Mouse (Mus musculus) forebrain, embryonic 12.5 days (tissue): ENCODE results near the gene Sap18b. TPM values are rescaled to one million over a fixed set of nuclear protein-coding genes. Genes with fewer than 3 reads are reported as not detected.
A peak's percentile ranks its signal among the peaks of the same experiment; 100 is the strongest.

Experiments used
- ATAC-seq: fragments of 200-750 bp; cut with Nextera tagmentation; 2 replicates; pipeline ENCODE4 v1.8.0; 2017; ENCODE audit warnings: moderate TSS enrichment; ENCODE audit not compliant: low FRiP score
- H3K27ac ChIP-seq: fragments of 300-500 bp; sonication (generic); 2 replicates; pipeline ENCODE4 v1.5.1; 2016; ENCODE audit warnings: mild to moderate bottlenecking
- H3K27me3 ChIP-seq: fragments of 300-500 bp; sonication (generic); 2 replicates; pipeline ENCODE4 v1.6.1; 2016; ENCODE audit warnings: mild to moderate bottlenecking
- H3K36me3 ChIP-seq: fragments of 300-500 bp; sonication (generic); replicated peaks from 2 replicates; pipeline ENCODE4 v1.6.1; 2016; ENCODE audit warnings: mild to moderate bottlenecking
- H3K4me1 ChIP-seq: fragments of 300-500 bp; sonication (generic); 2 replicates; pipeline ENCODE4 v1.6.1; 2016
- H3K4me2 ChIP-seq: fragments of 300-500 bp; sonication (generic); 2 replicates; pipeline ENCODE4 v1.6.1; 2016; ENCODE audit warnings: mild to moderate bottlenecking, moderate library complexity
- H3K4me3 ChIP-seq: fragments of 300-500 bp; sonication (generic); replicated peaks from 2 replicates; pipeline ENCODE4 v1.5.1; 2016; ENCODE audit warnings: mild to moderate bottlenecking
- H3K9ac ChIP-seq: fragments of 300-500 bp; sonication (generic); 2 replicates; pipeline ENCODE4 v1.6.1; 2016; ENCODE audit warnings: mild to moderate bottlenecking
- H3K9me3 ChIP-seq: fragments of 300-500 bp; sonication (generic); 2 replicates; pipeline ENCODE4 v1.6.1; 2016
- WGBS: fragments of 180-500 bp; shearing (Covaris S2); methylation state at CpG from one replicate; pipeline ENCODE4 v1.1.7; 2016; 5-methylcytosine and 5-hydroxymethylcytosine counted together
- polyA plus RNA-seq: library from polyadenylated mRNA; unstranded; fragments of >200 nt; fragmentation: Nextera tagmentation; extraction: Ambion mirVana; gene quantifications from 2 replicates; pipeline ENCODE4 v1.2.1, GENCODE M21; 2016

Sap18b gene
- polyA plus RNA-seq, 1 experiment from 2014 or later = 368 TPM

GRCm38 (mm10) chr8:95806461-95807191, 18.5 kb upstream of the Sap18b start:
- Histone ChIP-seq H3K9me3 (no peaks in the 10 kb centered on the region), H3K27me3 (no peaks in the 10 kb centered on the region), H3K4me2 (peak overlapping the region; percentile 93), H3K4me3 (peak overlapping the region; percentile 98), H3K9ac (peak overlapping the region; percentile 98), H3K4me1 (peaks cover 25% of the 10 kb centered on the region), H3K27ac (peak overlapping the region; percentile 93), H3K36me3 (0 out of 2 replicates have a peak, but pooled peaks cover 8% of the 10 kb centered on the region)
- 0% methylated on average over 54 of the region's 69 CpGs for WGBS
- ATAC-seq = peak; percentile 8; the same call in 1 of the 2 replicates

- H3K4me1 ChIP-seq = peaks cover 20% of the 10 kb centered on the region
- H3K4me3 ChIP-seq = peak within 1 kb of the TSS; percentile 98
- H3K36me3 ChIP-seq = 0 out of 2 replicates have a peak, but pooled peaks cover 1% of the 10 kb centered on the region
- peak within 1 kb of the TSS; percentile 93 for H3K27ac ChIP-seq
- ATAC-seq = peak; percentile 97
- WGBS = under 1% methylated on average over 44 of the region's 44 CpGs
- H3K9ac ChIP-seq = peak within 1 kb of the TSS; percentile 98
- peak within 1 kb of the TSS; percentile 93 for H3K4me2 ChIP-seq
- H3K27me3 ChIP-seq = no peaks in the 10 kb centered on the region
- no peaks in the 10 kb centered on the region for H3K9me3 ChIP-seq
Observed at GRCm38 (mm10) chr8:95807331-95807843, 17.8 kb upstream of the Sap18b start, which contains the start of gene Cnot1. Gene Cnot1, minus strand, starts transcription at chr8:95807464.

GRCm38 (mm10) chr8:95807861-95808260, 17.3 kb upstream of the Sap18b start:
- Histone ChIP-seq H3K9me3 (no peaks in the 10 kb centered on the region), H3K4me3 (peak overlapping the region; percentile 98), H3K27me3 (no peaks in the 10 kb centered on the region), H3K4me2 (peak overlapping the region; percentile 64), H3K27ac (peak overlapping the region; percentile 93), H3K9ac (peak overlapping the region; percentile 51; the same call in 1 of the 2 replicates), H3K36me3 (no peaks in the 10 kb centered on the region), H3K4me1 (peaks cover 20% of the 10 kb centered on the region)
- ATAC-seq = peak; percentile 93
- WGBS = under 1% methylated on average over 20 of the region's 20 CpGs

GRCm38 (mm10) chr8:95808631-95809030, 16.5 kb upstream of the Sap18b start:
- no peaks in the 10 kb centered on the region for H3K27me3 ChIP-seq
- H3K27ac ChIP-seq = no peak overlapping the region
- H3K9me3 ChIP-seq = no peaks in the 10 kb centered on the region
- no peaks in the 10 kb centered on the region for H3K36me3 ChIP-seq
- WGBS = 90% methylated on average over 4 of the region's 4 CpGs
- no peak for ATAC-seq
- no peak overlapping the region for H3K9ac ChIP-seq
- H3K4me1 ChIP-seq = peaks cover 20% of the 10 kb centered on the region
- no peak overlapping the region for H3K4me2 ChIP-seq
- no peak overlapping the region for H3K4me3 ChIP-seq

GRCm38 (mm10) chr8:95809116-95809515, 16.0 kb upstream of the Sap18b start:
- H3K4me2 ChIP-seq = no peak overlapping the region
- no peak overlapping the region for H3K27ac ChIP-seq
- no peak overlapping the region for H3K4me3 ChIP-seq
- no peak overlapping the region for H3K9ac ChIP-seq
- H3K27me3 ChIP-seq = no peaks in the 10 kb centered on the region
- H3K9me3 ChIP-seq = no peaks in the 10 kb centered on the region
- H3K4me1 ChIP-seq = peaks cover 20% of the 10 kb centered on the region
- ATAC-seq = no peak
- WGBS = 87% methylated on average over 5 of the region's 5 CpGs
- H3K36me3 ChIP-seq = no peaks in the 10 kb centered on the region

GRCm38 (mm10) chr8:95810184-95810591, 15.0 kb upstream of the Sap18b start:
- Histone ChIP-seq H3K9me3 (no peaks in the 10 kb centered on the region), H3K4me1 (peaks cover 12% of the 10 kb centered on the region), H3K36me3 (no peaks in the 10 kb centered on the region), H3K4me2 (no peak overlapping the region), H3K27me3 (no peaks in the 10 kb centered on the region), H3K9ac (no peak overlapping the region), H3K27ac (no peak overlapping the region), H3K4me3 (no peak overlapping the region)
- 63% methylated on average over 3 of the region's 3 CpGs for WGBS
- no peak for ATAC-seq

- Histone ChIP-seq H3K9ac (no peak overlapping the region), H3K27ac (no peak overlapping the region), H3K4me2 (no peak overlapping the region), H3K4me1 (no peaks in the 10 kb centered on the region), H3K27me3 (no peaks in the 10 kb centered on the region), H3K9me3 (no peaks in the 10 kb centered on the region), H3K4me3 (no peak overlapping the region), H3K36me3 (no peaks in the 10 kb centered on the region)
- ATAC-seq = no peak
- 57% methylated on average over 6 of the region's 6 CpGs for WGBS
Observed at GRCm38 (mm10) chr8:95816044-95816708, 9.0 kb upstream of the Sap18b start.

GRCm38 (mm10) chr8:95817597-95817996, 7.5 kb upstream of the Sap18b start:
- H3K4me3 ChIP-seq = no peak overlapping the region
- H3K4me2 ChIP-seq = no peak overlapping the region
- ATAC-seq = no peak
- 66% methylated on average over 3 of the region's 3 CpGs for WGBS
- H3K4me1 ChIP-seq = no peaks in the 10 kb centered on the region
- H3K9me3 ChIP-seq = no peaks in the 10 kb centered on the region
- H3K9ac ChIP-seq = no peak overlapping the region
- no peaks in the 10 kb centered on the region for H3K36me3 ChIP-seq
- no peak overlapping the region for H3K27ac ChIP-seq
- H3K27me3 ChIP-seq = no peaks in the 10 kb centered on the region

GRCm38 (mm10) chr8:95818211-95818610, 6.9 kb upstream of the Sap18b start:
- no peak overlapping the region for H3K4me2 ChIP-seq
- no peak overlapping the region for H3K4me3 ChIP-seq
- no peaks in the 10 kb centered on the region for H3K27me3 ChIP-seq
- no peak overlapping the region for H3K27ac ChIP-seq
- H3K9me3 ChIP-seq = no peaks in the 10 kb centered on the region
- no peaks in the 10 kb centered on the region for H3K36me3 ChIP-seq
- H3K9ac ChIP-seq = no peak overlapping the region
- H3K4me1 ChIP-seq = no peaks in the 10 kb centered on the region
- 35% methylated on average over 1 of the region's 1 CpGs for WGBS
- ATAC-seq = no peak

GRCm38 (mm10) chr8:95821266-95821665, 3.9 kb upstream of the Sap18b start:
- H3K4me1 ChIP-seq = no peaks in the 10 kb centered on the region
- no peaks in the 10 kb centered on the region for H3K27me3 ChIP-seq
- no peak overlapping the region for H3K27ac ChIP-seq
- 91% methylated on average over 6 of the region's 6 CpGs for WGBS
- no peaks in the 10 kb centered on the region for H3K36me3 ChIP-seq
- no peak overlapping the region for H3K4me3 ChIP-seq
- no peaks in the 10 kb centered on the region for H3K9me3 ChIP-seq
- no peak overlapping the region for H3K4me2 ChIP-seq
- no peak for ATAC-seq
- no peak overlapping the region for H3K9ac ChIP-seq

GRCm38 (mm10) chr8:95822096-95822495, 3.0 kb upstream of the Sap18b start:
- no peaks in the 10 kb centered on the region for H3K27me3 ChIP-seq
- H3K36me3 ChIP-seq = no peaks in the 10 kb centered on the region
- no peak overlapping the region for H3K4me3 ChIP-seq
- no peaks in the 10 kb centered on the region for H3K9me3 ChIP-seq
- no peak overlapping the region for H3K27ac ChIP-seq
- no peaks in the 10 kb centered on the region for H3K4me1 ChIP-seq
- no peak overlapping the region for H3K4me2 ChIP-seq
- no peak for ATAC-seq
- 82% methylated on average over 5 of the region's 5 CpGs for WGBS
- no peak overlapping the region for H3K9ac ChIP-seq

- Histone ChIP-seq H3K4me3 (no peak overlapping the region), H3K4me1 (no peaks in the 10 kb centered on the region), H3K27me3 (no peaks in the 10 kb centered on the region), H3K9ac (no peak overlapping the region), H3K36me3 (no peaks in the 10 kb centered on the region), H3K9me3 (no peaks in the 10 kb centered on the region), H3K4me2 (no peak overlapping the region), H3K27ac (no peak overlapping the region)
- 81% methylated on average over 3 of the region's 3 CpGs for WGBS
- ATAC-seq = no peak
Observed at GRCm38 (mm10) chr8:95822699-95823098, 2.4 kb upstream of the Sap18b start.
